Mouse (Mus musculus) c-Kit-positive CD71-positive TER-119-negative erythroid progenitor cells, embryonic 14.5 days (primary cell): Measurements from ENCODE around the gene Mif.

Experiments used
- DNase-seq: peaks from one replicate; pipeline ENCODE4 v3.0.0-alpha.2; 2013; ENCODE audit warnings: low read depth

Mif gene

DNA sequence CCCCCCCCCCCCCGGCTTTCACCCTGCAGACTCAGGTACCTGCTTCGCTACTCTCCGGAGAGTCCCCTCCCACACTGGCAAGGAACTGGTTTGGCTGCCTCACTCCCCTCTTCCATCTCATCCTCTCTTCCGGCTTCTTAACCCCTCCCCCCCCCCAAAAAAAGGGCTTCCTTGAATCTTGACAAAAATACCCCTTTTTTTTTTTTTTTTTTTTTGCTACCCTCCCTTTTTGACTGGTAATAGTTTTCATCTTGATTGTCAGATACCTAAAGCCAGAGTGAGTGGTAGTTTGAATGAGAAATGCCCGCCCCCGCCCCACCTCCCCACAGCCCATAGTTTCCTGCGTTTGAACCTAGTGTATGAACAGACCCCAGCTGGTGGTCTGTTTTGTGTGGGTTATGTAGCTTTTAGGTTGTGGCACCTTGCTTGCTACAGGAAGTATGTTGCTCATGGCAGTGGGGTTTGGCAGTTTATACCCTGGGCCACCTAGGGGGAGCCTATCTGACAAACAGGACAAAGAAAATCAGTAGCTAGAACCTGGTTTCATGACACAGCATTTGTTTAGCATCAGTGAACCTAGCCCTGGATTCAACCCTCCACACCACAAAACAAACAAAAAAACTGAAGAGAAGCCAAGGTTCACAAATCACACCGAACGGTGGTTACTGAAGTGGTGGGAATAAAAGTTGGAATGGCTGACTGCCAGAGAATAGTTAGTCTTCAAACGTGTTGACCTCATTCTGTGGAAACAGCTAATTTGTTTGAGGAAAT is 24.1 kb downstream of the Mif start:
- DNase-seq, result no peak

DNA sequence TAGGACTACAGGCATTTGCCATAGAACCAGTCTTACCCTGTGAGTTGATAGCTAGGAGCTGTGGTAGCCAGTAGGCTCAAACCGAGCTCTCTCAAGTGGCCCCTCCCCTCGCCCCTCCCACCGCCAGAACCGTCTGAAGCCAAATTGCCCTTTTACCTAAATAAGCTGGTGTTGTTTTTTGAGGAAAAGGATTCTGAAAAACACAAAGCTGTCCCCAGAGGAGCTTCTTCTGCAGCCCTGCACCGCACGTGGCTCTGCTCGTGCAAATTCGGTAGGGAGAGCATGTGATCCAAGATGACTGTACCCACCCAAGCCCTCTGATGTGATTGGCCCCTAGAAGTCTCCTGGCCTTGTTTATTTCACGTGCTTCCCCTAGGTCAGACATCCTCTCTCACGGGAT is 24.7 kb downstream of the Mif start:
- DNase-seq, result peak; percentile 53

DNA sequence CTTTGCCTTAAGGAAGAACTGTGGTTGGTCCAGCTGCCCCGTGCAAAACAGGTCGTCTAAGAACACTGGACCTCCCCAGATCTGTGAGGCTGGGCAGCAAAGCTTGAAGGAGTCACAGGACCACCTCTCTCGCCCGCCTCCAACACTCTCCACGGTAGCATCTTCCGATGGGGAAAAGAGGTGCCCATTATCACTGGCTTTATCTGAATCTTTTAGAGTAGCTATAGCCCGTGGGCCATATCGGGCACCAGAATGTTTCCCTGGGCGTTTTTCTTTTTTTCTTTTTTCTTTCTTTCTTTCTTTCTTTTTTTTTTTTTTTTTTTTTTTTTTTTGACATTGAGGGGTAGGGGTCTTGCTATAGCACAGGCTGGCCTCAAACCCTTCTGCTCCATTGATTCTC is 25.3 kb downstream of the Mif start:
- no peak for DNase-seq

DNA sequence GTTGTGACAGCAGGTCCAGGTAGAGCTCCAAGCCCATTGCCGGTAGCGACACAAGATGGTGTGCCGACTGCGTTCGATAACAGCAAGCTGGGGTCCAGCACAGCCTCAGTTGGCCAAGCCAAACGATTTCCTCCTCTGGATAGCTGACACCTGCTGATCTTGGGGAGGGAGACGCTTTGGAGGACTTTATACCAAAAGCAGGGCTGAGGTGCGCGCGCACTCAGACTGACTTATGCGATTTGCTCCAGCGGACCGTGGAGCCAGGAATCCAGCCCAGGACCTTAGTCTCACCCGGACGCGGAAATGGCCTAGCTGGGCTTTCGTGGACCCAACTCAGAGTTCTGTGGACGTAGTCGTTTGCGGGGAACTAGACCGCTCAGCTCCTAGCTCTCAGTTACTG is 25.8 kb downstream of the Mif start:
- peak; percentile 75 for DNase-seq

DNA sequence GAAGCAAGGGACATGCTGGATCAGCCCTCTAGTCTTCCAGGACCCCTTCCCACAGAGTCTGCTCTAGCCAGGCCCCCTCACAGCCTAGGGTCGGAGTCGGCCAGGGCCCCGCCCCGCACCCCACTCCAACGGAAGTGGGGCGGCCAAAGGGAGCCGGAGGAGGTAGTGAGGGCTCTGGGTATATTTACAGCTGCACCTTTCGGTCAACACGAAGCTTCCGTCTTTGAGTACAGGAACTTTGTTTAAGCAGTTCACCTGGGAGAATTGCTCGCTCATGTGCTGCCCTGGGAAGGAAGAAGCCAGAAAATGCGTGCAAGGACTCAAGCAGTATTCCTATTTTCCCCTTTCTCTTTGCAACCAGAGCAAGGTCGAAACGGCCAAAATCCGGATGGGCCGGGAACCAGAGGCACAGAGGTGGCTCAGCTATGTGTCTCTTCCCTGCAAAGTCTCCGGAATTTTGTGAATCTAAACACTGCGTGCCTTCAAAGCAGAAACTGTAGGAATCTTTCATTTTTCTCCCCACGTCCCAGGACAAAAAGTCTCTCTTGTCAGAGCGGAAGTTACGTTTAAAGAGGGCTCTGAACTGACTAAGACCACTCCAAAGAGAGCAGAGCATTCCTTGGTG is 26.5 kb downstream of the Mif start:
- no peak for DNase-seq

DNA sequence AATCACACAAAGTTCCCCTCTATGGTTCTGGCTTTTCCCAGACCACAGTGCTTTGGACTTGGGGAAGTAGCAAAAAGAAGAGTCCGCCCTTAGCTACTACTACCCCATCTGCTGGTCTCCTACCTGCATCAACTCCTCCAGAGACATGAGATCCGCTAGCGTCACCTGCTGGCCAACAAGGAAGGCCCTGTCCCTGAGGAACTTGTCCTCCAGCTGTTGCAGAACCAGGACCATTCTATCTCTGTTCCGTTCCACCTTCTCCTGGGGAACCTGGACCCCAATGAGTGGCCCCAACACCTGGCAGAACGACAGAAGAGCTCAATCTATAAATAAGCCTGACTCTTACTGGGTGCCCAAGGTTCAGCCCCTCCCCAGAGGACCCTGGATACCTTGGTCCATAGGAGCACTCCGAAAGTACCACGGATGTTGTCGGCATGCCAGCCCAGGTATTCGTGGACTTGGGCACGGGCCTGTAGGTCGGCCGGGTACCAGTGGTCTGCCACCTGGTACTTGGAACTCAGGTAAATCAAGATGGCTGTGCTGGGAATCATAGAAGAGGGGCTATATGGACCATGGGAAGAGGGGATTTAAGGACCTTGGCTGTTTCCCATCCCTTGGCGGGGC is 27.7 kb downstream of the Mif start:
- DNase-seq, result peak; percentile 71

DNA sequence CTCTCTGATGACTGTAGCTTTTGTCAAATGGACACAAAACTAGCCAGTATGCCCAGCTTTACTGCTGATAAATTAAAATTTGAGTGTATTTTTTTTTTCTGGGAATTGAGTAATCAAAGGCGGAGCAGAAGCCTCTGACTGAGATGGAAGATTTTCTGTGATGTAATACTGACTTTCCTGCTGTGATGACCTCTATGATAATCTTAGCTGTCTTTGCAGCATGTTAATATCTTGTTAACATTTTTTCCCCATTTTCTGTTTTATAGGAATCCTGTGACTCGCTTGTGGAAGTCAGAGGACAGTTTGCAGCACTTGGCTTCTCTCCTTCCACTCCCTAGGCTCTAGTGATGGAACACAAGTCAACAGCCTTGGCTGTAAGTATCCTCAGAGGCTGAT is 29.8 kb downstream of the Mif start:
- DNase-seq, result no peak

DNA sequence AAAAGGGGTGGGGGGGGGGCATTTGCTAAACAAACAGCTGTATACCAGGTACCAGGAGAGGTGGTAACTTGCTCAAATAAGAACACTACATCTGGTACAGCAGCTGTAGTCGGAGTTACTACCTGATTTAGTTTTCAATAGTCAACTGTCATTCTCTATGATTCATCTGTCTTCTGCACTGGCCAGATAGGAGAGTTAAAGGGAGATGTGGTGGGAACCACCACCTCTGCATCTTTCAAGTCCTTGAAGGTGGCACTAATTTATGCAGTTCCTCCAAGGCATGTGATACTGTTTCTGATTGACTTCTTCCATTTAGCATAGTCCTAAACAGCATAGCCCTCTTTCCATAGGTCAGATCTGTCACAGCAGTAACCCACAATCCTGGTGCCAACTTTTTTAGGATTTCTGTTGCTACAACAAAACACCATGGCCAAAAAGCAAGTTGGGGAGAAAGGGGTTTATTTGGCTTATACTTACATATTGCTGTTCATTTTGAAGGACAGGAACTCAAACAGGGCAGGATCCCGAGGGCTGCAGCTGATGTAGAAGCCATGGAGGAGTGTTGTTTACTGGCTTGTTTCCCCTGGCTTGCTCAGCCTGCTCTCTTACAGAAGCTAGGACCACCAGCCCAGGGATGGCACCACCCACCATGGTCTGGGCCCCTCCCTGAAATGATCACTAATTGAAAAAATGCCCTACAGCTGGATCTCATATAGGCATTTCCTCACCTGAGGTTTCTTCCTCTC is 30.3 kb downstream of the Mif start:
- no peak for DNase-seq

DNA sequence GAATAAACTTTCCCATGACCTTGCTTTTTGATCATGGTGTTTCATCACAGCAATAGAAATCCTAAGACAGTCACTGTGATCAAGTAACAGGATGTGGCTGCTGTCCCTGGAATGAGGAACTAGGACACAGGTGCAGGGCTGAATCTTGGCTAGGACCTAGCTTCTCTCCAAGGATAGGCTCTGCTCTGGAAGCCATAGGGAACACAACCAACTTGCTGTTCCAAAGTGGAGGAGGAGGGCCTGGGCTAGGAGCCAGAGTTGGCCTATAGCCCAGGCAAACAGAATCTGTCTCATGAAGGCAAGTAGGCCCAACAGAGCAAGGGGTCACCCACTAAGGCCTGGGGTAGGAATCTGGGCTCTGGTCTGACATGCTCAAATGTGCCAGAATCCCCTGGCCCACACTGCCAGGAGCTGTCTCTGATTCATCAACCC is 31.5 kb downstream of the Mif start:
- no peak for DNase-seq

DNA sequence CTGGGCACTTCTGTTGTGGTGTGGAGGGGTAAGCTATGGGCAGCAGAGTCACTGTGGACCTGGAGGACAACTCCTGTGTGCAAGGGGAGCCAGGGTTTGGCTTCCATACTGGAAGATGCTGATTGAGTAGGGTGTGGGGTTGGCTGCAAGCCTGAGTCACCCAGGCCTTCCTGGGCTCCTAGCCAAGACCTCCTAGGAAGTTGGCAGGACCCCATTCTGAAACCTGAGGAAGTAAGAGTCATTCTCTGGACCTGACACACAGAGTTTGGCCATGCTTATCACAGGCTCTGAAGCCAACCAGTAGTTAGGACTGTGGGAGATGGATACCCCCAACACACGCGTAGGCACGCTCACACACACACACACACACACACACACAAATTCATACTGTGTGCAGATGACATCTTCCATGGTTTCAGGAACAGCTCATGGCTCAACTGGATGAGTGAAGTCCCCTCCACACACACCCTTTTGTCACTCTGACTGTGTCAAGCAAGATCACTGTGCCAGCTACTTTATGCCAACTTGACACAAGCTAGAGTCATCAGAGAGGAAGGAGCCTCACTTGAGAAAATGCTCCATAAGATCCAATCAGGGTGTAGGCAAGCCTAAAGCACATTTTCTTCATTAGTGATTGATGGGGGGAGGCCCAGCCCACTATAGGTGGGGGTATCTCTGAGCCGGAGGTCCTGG is 32.2 kb downstream of the Mif start:
- no peak for DNase-seq

DNA sequence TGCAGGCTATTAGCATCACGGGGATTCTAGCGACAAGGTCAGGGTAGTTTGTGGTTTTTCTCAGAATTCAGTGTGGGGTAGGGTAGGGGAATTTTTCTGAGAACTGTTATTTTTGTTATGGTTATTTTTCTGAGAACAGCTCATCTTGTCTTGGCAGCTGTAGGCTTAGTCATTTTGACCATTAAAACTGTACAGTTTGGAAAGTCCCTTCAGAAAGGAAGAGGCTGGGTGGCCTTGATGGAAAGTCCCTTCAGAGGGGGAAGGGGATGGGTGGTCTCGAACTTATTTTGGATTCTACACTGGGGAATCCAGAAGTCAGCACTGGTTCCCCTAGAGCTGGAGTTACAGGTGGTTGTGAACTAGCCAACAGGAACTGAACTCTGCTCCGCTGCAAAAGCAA is 35.5 kb downstream of the Mif start:
- no peak for DNase-seq

DNA sequence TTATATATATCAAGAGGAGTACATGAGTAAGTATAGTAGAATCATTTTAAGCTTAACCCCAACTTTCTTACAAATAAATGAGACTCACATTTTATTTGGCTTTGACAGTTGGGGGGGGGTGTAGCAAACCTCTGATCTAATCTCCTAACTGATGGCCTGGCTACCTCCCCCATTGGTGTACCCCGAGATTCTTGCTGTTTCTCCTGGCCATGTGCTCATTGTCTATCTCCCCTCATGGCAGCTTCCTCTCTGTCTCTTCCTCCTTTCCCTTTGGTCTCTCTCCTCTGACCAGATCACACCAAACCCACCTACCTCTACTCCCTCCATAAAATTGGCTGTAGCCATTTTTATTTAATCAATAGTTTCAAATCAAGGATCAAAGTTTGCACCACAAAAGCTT is 36.3 kb downstream of the Mif start:
- no peak for DNase-seq

DNA sequence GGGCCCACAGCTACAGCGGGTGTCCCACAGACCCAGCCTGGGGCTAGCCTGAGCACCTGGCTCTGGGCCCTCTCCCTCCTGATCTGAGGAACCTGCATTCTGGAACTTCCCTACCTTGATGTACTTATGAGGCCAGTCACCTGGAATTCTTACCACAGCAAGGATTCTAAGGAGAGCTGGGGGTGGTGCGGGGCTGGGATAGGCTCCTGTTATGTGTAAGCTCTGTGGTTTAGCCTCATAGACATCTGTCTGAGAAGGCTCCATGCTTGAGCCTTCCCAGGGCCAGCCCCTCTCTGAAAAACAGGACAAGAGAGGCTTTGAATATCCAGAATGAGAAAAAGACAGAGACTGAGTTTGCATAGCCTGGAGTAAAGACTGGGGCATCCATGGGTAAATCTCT is 37.6 kb downstream of the Mif start, which contains the start of gene Gstt4:
Gstt4 (minus strand) TSS at position 101 of the 400 bp plus-strand sequence.
- no peak for DNase-seq

DNA sequence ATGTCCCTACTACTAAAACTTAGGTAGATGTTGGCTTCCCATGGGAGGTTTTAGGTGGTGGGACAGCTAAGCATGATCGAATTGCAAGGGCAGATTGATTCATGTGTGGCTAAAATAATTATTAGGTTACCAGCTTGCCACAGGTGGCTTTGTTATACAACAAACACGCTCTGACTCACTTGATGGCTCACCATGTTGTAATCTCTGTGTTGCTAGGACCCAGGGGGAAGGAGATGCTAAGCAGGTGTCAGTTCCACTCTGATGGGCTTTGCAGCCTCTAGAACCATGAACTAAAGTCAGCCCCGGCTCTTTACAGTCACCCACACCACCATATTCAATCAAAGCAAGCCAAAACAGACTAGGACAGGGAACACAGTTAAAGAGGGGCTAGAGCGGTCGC is 40.2 kb downstream of the Mif start:
- no peak for DNase-seq

DNA sequence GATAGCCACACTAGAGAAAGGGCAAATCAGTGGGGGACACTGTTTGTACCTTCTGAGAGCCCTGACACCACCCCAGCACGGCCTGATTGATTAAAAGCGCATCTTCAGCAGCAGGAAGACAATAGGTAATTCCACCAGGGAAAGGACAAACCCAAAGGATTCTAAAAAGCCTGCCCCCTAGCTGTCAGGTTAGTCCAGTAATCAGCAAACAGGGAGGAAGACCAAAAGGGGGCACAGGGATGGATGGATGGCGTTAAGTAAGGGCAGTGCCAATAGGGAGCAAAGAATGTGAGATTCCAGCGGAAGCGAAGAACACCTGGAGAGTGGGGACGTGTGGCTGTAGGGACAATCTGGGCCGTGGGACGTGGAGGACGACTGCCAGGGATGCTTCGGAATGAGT is 41.4 kb downstream of the Mif start:
- no peak for DNase-seq
